Mouse (Mus musculus): Measurements from ENCODE around the gene Bivm.

- no peak for TF ChIP-seq CTCF (IDR thresholded peaks at IDR 0.05; ENCODE audit: low read depth)
- no peak for TF ChIP-seq EP300 (IDR thresholded peaks at IDR 0.05; ENCODE audit: low read depth)
Measured at GRCm38 (mm10) chr1:44129929-44130581, 11.3 kb downstream of the Bivm start.
